Mouse (Mus musculus) MEL (cell line): ENCODE measurements around the gene Hif1an.

Source experiments
- CHD2 ChIP-seq: IDR thresholded peaks from 2 replicates; pipeline ENCODE4 v1.6.1; 2011; ENCODE audit warnings: low read length, improper control_type of control experiment
- CTCF ChIP-seq, 3 experiments: IDR thresholded peaks in 2 of 3; conservative IDR thresholded peaks in 1 of 3; 2 replicates each; pipeline ENCODE4 v1.5.1; 2011 to 2012; ENCODE audit warnings: low read length in 3 of 3, low read depth in 2 of 3, mild to moderate bottlenecking in 2 of 3, improper control_type of control experiment in 1 of 3, inconsistent platforms in 1 of 3, mixed read lengths in 1 of 3, moderate library complexity in 1 of 3; ENCODE audit not compliant: control insufficient read depth in 1 of 3, insufficient read depth in 1 of 3, poor library complexity in 1 of 3, severe bottlenecking in 1 of 3
- MAZ ChIP-seq: IDR thresholded peaks from 2 replicates; pipeline ENCODE4 v1.6.1; 2012; ENCODE audit warnings: low read depth, mild to moderate bottlenecking, inconsistent platforms, low read length, improper control_type of control experiment
- POLR2A ChIP-seq, 2 experiments: IDR thresholded peaks; 2 replicates each; pipeline ENCODE4 v1.6.1; 2011 to 2012; ENCODE audit warnings: low read length in 2 of 2, mild to moderate bottlenecking in 2 of 2, control low read depth in 1 of 2, improper control_type of control experiment in 1 of 2, low read depth in 1 of 2, moderate library complexity in 1 of 2; ENCODE audit not compliant: control insufficient read depth in 1 of 2, insufficient read depth in 1 of 2, poor library complexity in 1 of 2
- RAD21 ChIP-seq: IDR thresholded peaks from 2 replicates; pipeline ENCODE4 v1.6.1; 2011; ENCODE audit warnings: mild to moderate bottlenecking, low read depth, low read length, improper control_type of control experiment
- TAL1 ChIP-seq: IDR thresholded peaks from 2 replicates; pipeline ENCODE4 v1.6.1; 2012; ENCODE audit warnings: mild to moderate bottlenecking, inconsistent platforms, low read length, moderate library complexity, mixed read lengths
- TBP ChIP-seq: IDR thresholded peaks from 2 replicates; pipeline ENCODE4 v1.8.0; 2011; ENCODE audit warnings: low read depth, low read length, improper control_type of control experiment
- USF1 ChIP-seq: IDR thresholded peaks from 2 replicates; pipeline ENCODE4 v1.6.1; 2014; ENCODE audit warnings: low read depth, mild to moderate bottlenecking, inconsistent platforms, low read length, improper control_type of control experiment, moderate library complexity
- ZNF384 ChIP-seq: IDR thresholded peaks from 2 replicates; pipeline ENCODE4 v1.6.1; 2012; ENCODE audit warnings: low read depth, mild to moderate bottlenecking, inconsistent platforms, low read length, improper control_type of control experiment

DNA sequence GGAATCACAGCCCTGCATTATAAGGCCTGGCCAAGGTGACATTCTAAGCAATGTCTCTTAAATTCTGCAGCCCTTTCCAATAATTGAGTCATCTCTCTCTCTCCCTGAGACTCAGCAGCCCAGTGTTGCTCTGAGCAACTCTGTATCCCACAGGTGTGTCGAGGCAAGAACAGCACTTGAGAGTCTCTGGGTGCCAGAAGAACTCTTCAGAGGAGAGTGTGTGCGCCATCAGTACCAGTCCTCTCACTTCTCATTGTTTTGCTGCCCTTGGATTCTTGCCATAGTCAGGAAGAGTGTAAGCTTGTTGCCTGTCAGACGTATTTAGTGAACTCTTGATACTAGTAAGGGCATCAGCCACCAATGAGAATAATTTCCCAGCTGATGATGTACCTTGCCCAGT is 5.1 kb downstream of the Hif1an start:
- no peak for TF ChIP-seq CTCF (IDR thresholded peaks at IDR 0.05 in 2 of 3, conservative IDR thresholded peaks at IDR 0.05 in 1 of 3; ENCODE audit: control insufficient read depth in 1 of 3, insufficient read depth in 1 of 3, low read depth in 2 of 3, low read length in 3 of 3, poor library complexity in 1 of 3, severe bottlenecking in 1 of 3)
- TF ChIP-seq MAZ: no peak
- TF ChIP-seq TBP: no peak
- no peak for TF ChIP-seq ZNF384
- no peak for TF ChIP-seq CHD2
- no peak for TF ChIP-seq TAL1
- TF ChIP-seq USF1: no peak
- no peak for TF ChIP-seq RAD21
- no peak for TF ChIP-seq POLR2A (IDR thresholded peaks at IDR 0.05; ENCODE audit: control insufficient read depth in 1 of 2, insufficient read depth in 1 of 2, low read depth in 1 of 2, low read length in 2 of 2, poor library complexity in 1 of 2)
